In genomic region chr9:44485105-44485515, GRCm38 (mm10) we compare ENCODE assay signal across 9 mouse cellular contexts. TPM values are rescaled to one million over a fixed set of nuclear protein-coding genes. Genes with fewer than 3 reads are reported as not detected.
DNase-seq lines count a peak whose midpoint lies in the region; ATAC-seq and TF ChIP-seq lines count a peak whose summit lies in the region.
"Had no signal": no experiment of that assay in that cellular context is flagged by ENCODE, and none has a peak within 500 bp of the region (broad histone marks: within the 10 kb centered on the region; RNA-seq: fewer than 3 reads in every experiment).

No protein-coding gene starts in this region.

- H3K27ac ChIP-seq in neural tube, embryonic 11.5 days (ENCODE audit: low read depth, low read length), result no peak overlapping the region
- no peak overlapping the region for H3K27ac ChIP-seq in limb, embryonic 14.5 days (replicated peaks; ENCODE audit: low read depth, low read length)
- peak overlapping the region; percentile 97 for H3K27ac ChIP-seq in stomach, embryonic 16.5 days (ENCODE audit: low read length)

- peak; percentile 14 for DNase-seq in adrenal gland, postnatal 14 days
- DNase-seq in adrenal gland, postnatal 36 days, result no peak
- DNase-seq in neural tube, embryonic 11.5 days (ENCODE audit: low spot score), result no peak
- no peak for DNase-seq in neural tube, embryonic 10.5 days (ENCODE audit: extremely low spot score, low spot score)
- no peak for DNase-seq in limb, embryonic 14.5 days (ENCODE audit: low spot score)
- no peak for DNase-seq in thymus, postnatal 0 days (ENCODE audit: low spot score)
- no peak for DNase-seq in layer of hippocampus, adult 18-20 months (ENCODE audit: low spot score in 2 of 2)

- no peak overlapping the region for H3K9ac ChIP-seq in neural tube, embryonic 11.5 days (ENCODE audit: low read length)
- peak overlapping the region; percentile 56 for H3K9ac ChIP-seq in limb, embryonic 14.5 days (ENCODE audit: low read depth, low read length, severe bottlenecking)
- peak overlapping the region; percentile 98 for H3K9ac ChIP-seq in stomach, embryonic 16.5 days (ENCODE audit: low read length)

- no peaks in the 10 kb centered on the region for H3K27me3 ChIP-seq in neural tube, embryonic 11.5 days (ENCODE audit: control insufficient read depth, insufficient read depth, low read length)
- no peaks in the 10 kb centered on the region for H3K27me3 ChIP-seq in limb, embryonic 14.5 days (ENCODE audit: control insufficient read depth, insufficient read depth, low read length)
- no peaks in the 10 kb centered on the region for H3K27me3 ChIP-seq in stomach, embryonic 16.5 days (ENCODE audit: control insufficient read depth, insufficient read depth, low read length)

- WGBS in neural tube, embryonic 11.5 days, result 41% methylated on average over 6 of the region's 6 CpGs
- WGBS in limb, embryonic 14.5 days, result 14% methylated on average over 6 of the region's 6 CpGs
- WGBS in stomach, embryonic 16.5 days, result 26% methylated on average over 6 of the region's 6 CpGs

- ATAC-seq in neural tube, embryonic 11.5 days (ENCODE audit: insufficient read depth, low FRiP score, low TSS enrichment), result no peak
- ATAC-seq in limb, embryonic 14.5 days (ENCODE audit: low FRiP score, low read depth), result no peak
- no peak for ATAC-seq in stomach, embryonic 16.5 days (ENCODE audit: insufficient read depth, low FRiP score)

- no peak for TF ChIP-seq POLR2A in limb, embryonic 14.5 days (IDR thresholded peaks at IDR 0.05; ENCODE audit: borderline replicate concordance, extremely low read depth, insufficient read depth, insufficient read length)

- H3K36me3 ChIP-seq in neural tube, embryonic 11.5 days (ENCODE audit: control insufficient read depth, insufficient read depth, low read length), result no peaks in the 10 kb centered on the region
- 0 out of 2 replicates have a peak, but pooled peaks cover 4% of the 10 kb centered on the region for H3K36me3 ChIP-seq in limb, embryonic 14.5 days (ENCODE audit: control insufficient read depth, insufficient read depth, low read length)
- H3K36me3 ChIP-seq in stomach, embryonic 16.5 days (ENCODE audit: control insufficient read depth, insufficient read depth, low read length), result no peaks in the 10 kb centered on the region

- H3K9me3 ChIP-seq in neural tube, embryonic 11.5 days (ENCODE audit: control insufficient read depth, low read length), result no peaks in the 10 kb centered on the region
- no peaks in the 10 kb centered on the region for H3K9me3 ChIP-seq in limb, embryonic 14.5 days (ENCODE audit: control insufficient read depth, low read length)
- no peaks in the 10 kb centered on the region for H3K9me3 ChIP-seq in stomach, embryonic 16.5 days (replicated peaks; ENCODE audit: control insufficient read depth, low read length)

- H3K4me1 ChIP-seq in neural tube, embryonic 11.5 days (ENCODE audit: control insufficient read depth, insufficient read depth, low read length), result peaks cover 73% of the 10 kb centered on the region
- peaks cover 65% of the 10 kb centered on the region for H3K4me1 ChIP-seq in limb, embryonic 14.5 days (ENCODE audit: control insufficient read depth, insufficient read depth, low read length)
- H3K4me1 ChIP-seq in stomach, embryonic 16.5 days (ENCODE audit: control insufficient read depth, insufficient read depth, low read length), result peaks cover 75% of the 10 kb centered on the region

- no peak overlapping the region for H3K4me3 ChIP-seq in neural tube, embryonic 11.5 days (ENCODE audit: low read depth, low read length)
- H3K4me3 ChIP-seq in limb, embryonic 14.5 days (replicated peaks; ENCODE audit: low read length), result peak overlapping the region; percentile 97
- H3K4me3 ChIP-seq in stomach, embryonic 16.5 days (replicated peaks; ENCODE audit: low read length), result peak overlapping the region; percentile 94

- H3K4me2 ChIP-seq in neural tube, embryonic 11.5 days (ENCODE audit: low read depth), result peak overlapping the region; percentile 28; the same call in 1 of the 2 replicates
- H3K4me2 ChIP-seq in limb, embryonic 14.5 days (replicated peaks; ENCODE audit: low read depth, low read length, severe bottlenecking), result peak overlapping the region; percentile 69
- H3K4me2 ChIP-seq in stomach, embryonic 16.5 days (ENCODE audit: low read depth, low read length), result peak overlapping the region; percentile 87

RNA-seq across cellular contexts. Expression of gene Bcl9l, which starts 2.5 kb away (rescaled TPM):
- 59.3 and 61.7 TPM in 2 replicates for total RNA-seq in adrenal gland, postnatal 14 days (2021)
- 10 to 100 TPM; 47.6 to 51.8 TPM for total RNA-seq in adrenal gland, postnatal 36 days (2021)
- polyA plus RNA-seq in neural tube, embryonic 11.5 days (2014; fragmentation: Nextera tagmentation; extraction: Ambion mirVana), result 8.0 and 8.8 TPM in 2 replicates
- 41.2 and 53.7 TPM in 2 replicates for polyA plus RNA-seq in limb, embryonic 14.5 days (2012; rRNA removed)
- polyA plus RNA-seq in limb, embryonic 14.5 days (2014; fragmentation: Nextera tagmentation; extraction: Ambion mirVana), result 20.5 and 22.7 TPM in 2 replicates
- polyA plus RNA-seq in stomach, embryonic 16.5 days (2015; fragmentation: Nextera tagmentation; extraction: Ambion mirVana), result 9.0 and 10.6 TPM in 2 replicates
- 3.2 and 4.4 TPM in 2 replicates for polyA plus RNA-seq in thymus, postnatal 0 days (2015; fragmentation: Nextera tagmentation; extraction: Ambion mirVana)
- total RNA-seq in layer of hippocampus, adult 18-20 months (2021), result 10 to 100 TPM; 64.0 to 72.3 TPM

RNA-seq across cellular contexts. Expression of gene Upk2, which starts 30.3 kb away (rescaled TPM):
- total RNA-seq in adrenal gland, postnatal 14 days (2021), result not detected in 2 replicates
- not detected for total RNA-seq in adrenal gland, postnatal 36 days (2021)
- polyA plus RNA-seq in neural tube, embryonic 11.5 days (2014; fragmentation: Nextera tagmentation; extraction: Ambion mirVana), result 0.29 TPM in 1 of 2 replicates, not detected in the other
- polyA plus RNA-seq in limb, embryonic 14.5 days (2012; rRNA removed), result 0.33 and 0.91 TPM in 2 replicates
- polyA plus RNA-seq in limb, embryonic 14.5 days (2014; fragmentation: Nextera tagmentation; extraction: Ambion mirVana), result 0.40 TPM in 1 of 2 replicates, not detected in the other
- polyA plus RNA-seq in stomach, embryonic 16.5 days (2015; fragmentation: Nextera tagmentation; extraction: Ambion mirVana), result 31.1 and 39.0 TPM in 2 replicates
- polyA plus RNA-seq in thymus, postnatal 0 days (2015; fragmentation: Nextera tagmentation; extraction: Ambion mirVana), result 0.69 and 1.5 TPM in 2 replicates
- total RNA-seq in layer of hippocampus, adult 18-20 months (2021), result not detected
- polyA plus RNA-seq: large intestine, adult 2 months had no signal

RNA-seq across cellular contexts. Expression of gene Foxr1, which starts 44.2 kb away (rescaled TPM):
- not detected in 2 replicates for total RNA-seq in adrenal gland, postnatal 14 days (2021)
- total RNA-seq in adrenal gland, postnatal 36 days (2021), result not detected
- not detected in 2 replicates for polyA plus RNA-seq in neural tube, embryonic 11.5 days (2014; fragmentation: Nextera tagmentation; extraction: Ambion mirVana)
- polyA plus RNA-seq in limb, embryonic 14.5 days (2012; rRNA removed), result not detected in 2 replicates
- polyA plus RNA-seq in limb, embryonic 14.5 days (2014; fragmentation: Nextera tagmentation; extraction: Ambion mirVana), result not detected in 2 replicates
- not detected in 2 replicates for polyA plus RNA-seq in stomach, embryonic 16.5 days (2015; fragmentation: Nextera tagmentation; extraction: Ambion mirVana)
- polyA plus RNA-seq in thymus, postnatal 0 days (2015; fragmentation: Nextera tagmentation; extraction: Ambion mirVana), result not detected in 2 replicates
- total RNA-seq in layer of hippocampus, adult 18-20 months (2021), result not detected
- polyA plus RNA-seq: large intestine, adult 2 months had no signal

Comparison
In these comparisons a context has a peak if more than half of its experiments do, and no peak if none do; other contexts are left out.
1. H3K4me2 ChIP-seq: peak in every context shown above with its lines; median percentile 87 in stomach, embryonic 16.5 days; 69 in limb, embryonic 14.5 days; 28 in neural tube, embryonic 11.5 days.
2. RNA of gene Upk2, which starts 30.3 kb away (polyA plus RNA-seq): 31.1 to 39.0 TPM in stomach, embryonic 16.5 days; 0.69 to 1.5 TPM in thymus, postnatal 0 days, 0.33 to 0.91 TPM in limb, embryonic 14.5 days and 0.29 TPM in neural tube, embryonic 11.5 days; every median in the first group is over 10 times any median in the second.